Mouse (Mus musculus) lung, adult 2 months (tissue): ENCODE data around the gene Rtl4. TPM values are rescaled to one million over a fixed set of nuclear protein-coding genes. Genes with fewer than 3 reads are reported as not detected.

Experiments used
- DNase-seq: peaks from one replicate; pipeline ENCODE4 v3.0.0; 2022
- H3K4me1 ChIP-seq: fragments of 200-500 bp; 2 replicates; pipeline ENCODE4 v1.6.1; 2011; ENCODE audit warnings: low read length; ENCODE audit not compliant: control insufficient read depth, insufficient read depth
- H3K4me3 ChIP-seq: fragments of 200-500 bp; replicated peaks from 2 replicates; pipeline ENCODE3; 2011; ENCODE audit warnings: low read depth, mild to moderate bottlenecking, control low read depth, low read length; ENCODE audit errors: extremely low read depth
- CTCF ChIP-seq: fragments of 200-500 bp; IDR thresholded peaks from 2 replicates; pipeline ENCODE4 v1.5.1; 2011; ENCODE audit warnings: mild to moderate bottlenecking, low read length, control low read depth; ENCODE audit not compliant: insufficient read depth
- POLR2A ChIP-seq: fragments of 200-500 bp; IDR thresholded peaks from 2 replicates; pipeline ENCODE4 v1.6.1; 2011; ENCODE audit warnings: low read depth, mild to moderate bottlenecking, control low read depth, low read length, borderline replicate concordance; ENCODE audit errors: extremely low read depth
- WGBS: fragments of 180-500 bp; shearing (Covaris S2); methylation state at CpG from one replicate; pipeline ENCODE4 v1.1.7; 2018; 5-methylcytosine and 5-hydroxymethylcytosine counted together
- polyA plus RNA-seq: library from polyadenylated mRNA; depleted of rRNA; stranded (reverse); fragments of >200 nt; gene quantifications from 2 replicates; pipeline ENCODE4 v1.2.3, GENCODE M21; 2012; rRNA removed

The Rtl4 gene
- not detected in 2 replicates for polyA plus RNA-seq

- no peak for DNase-seq
- WGBS = 25% methylated on average over 28 of the region's 31 CpGs
- H3K4me3 ChIP-seq = no peak within 1 kb of the TSS
- no peak for TF ChIP-seq POLR2A
- TF ChIP-seq CTCF = no peak
- no peaks in the 10 kb centered on the region for H3K4me1 ChIP-seq
Measured at GRCm38 (mm10) chrX:144688207-144689118, at the start of gene Rtl4. Gene Rtl4 (plus strand): TSS chrX:144688907.

- no peak for TF ChIP-seq POLR2A
- no peak for TF ChIP-seq CTCF
- DNase-seq = no peak
- H3K4me3 ChIP-seq = no peak overlapping the region
- 47% methylated on average over 3 of the region's 3 CpGs for WGBS
- H3K4me1 ChIP-seq = no peaks in the 10 kb centered on the region
Measured at GRCm38 (mm10) chrX:144644756-144645155, 44.0 kb upstream of the Rtl4 start.

GRCm38 (mm10) chrX:144645394-144645793 lies 43.3 kb upstream of the Rtl4 start:
- TF ChIP-seq CTCF (no peak), POLR2A (no peak)
- WGBS = 49% methylated on average over 1 of the region's 1 CpGs
- Histone ChIP-seq H3K4me1 (no peaks in the 10 kb centered on the region), H3K4me3 (no peak overlapping the region)
- DNase-seq = no peak

GRCm38 (mm10) chrX:144652196-144652595 lies 36.5 kb upstream of the Rtl4 start:
- no peak for TF ChIP-seq POLR2A
- no peak for TF ChIP-seq CTCF
- no peak for DNase-seq
- H3K4me1 ChIP-seq = no peaks in the 10 kb centered on the region
- no peak overlapping the region for H3K4me3 ChIP-seq
- 64% methylated on average over 2 of the region's 2 CpGs for WGBS

- Histone ChIP-seq H3K4me3 (no peak overlapping the region), H3K4me1 (no peaks in the 10 kb centered on the region)
- WGBS = 36% methylated on average over 20 of the region's 20 CpGs
- no peak for DNase-seq
- TF ChIP-seq CTCF (no peak), POLR2A (no peak)
Measured at GRCm38 (mm10) chrX:144687742-144688141, 965 bp upstream of the Rtl4 start.

- no peak for DNase-seq
- H3K4me3 ChIP-seq = no peak within 1 kb of the TSS
- WGBS = 18% methylated on average over 1 of the region's 1 CpGs
Measured at GRCm38 (mm10) chrX:144688142-144688206, 733 bp upstream of the Rtl4 start, which contains the start of gene Trpc5. Gene Trpc5 (minus strand): TSS chrX:144688180.

GRCm38 (mm10) chrX:144689119-144689858 lies 582 bp downstream of the Rtl4 start:
- Histone ChIP-seq H3K4me1 (no peaks in the 10 kb centered on the region), H3K4me3 (no peak overlapping the region)
- 21% methylated on average over 21 of the region's 21 CpGs for WGBS
- TF ChIP-seq CTCF (no peak), POLR2A (no peak)
- DNase-seq = no peak

More at GRCm38 (mm10) chrX:144688142-144688206, 733 bp upstream of the Rtl4 start, which contains the start of gene Trpc5:
- no peaks in the 10 kb centered on the region for H3K4me1 ChIP-seq
- TF ChIP-seq POLR2A (no peak), CTCF (no peak)

GRCm38 (mm10) chrX:144689859-144690181 lies 1.1 kb downstream of the Rtl4 start:
- 28% methylated on average over 7 of the region's 7 CpGs for WGBS
- no peak for DNase-seq
- Histone ChIP-seq H3K4me1 (no peaks in the 10 kb centered on the region), H3K4me3 (no peak overlapping the region)
- no peak for TF ChIP-seq POLR2A
- TF ChIP-seq CTCF = no peak

- WGBS = 63% methylated on average over 1 of the region's 1 CpGs
- no peak overlapping the region for H3K4me3 ChIP-seq
- H3K4me1 ChIP-seq = no peaks in the 10 kb centered on the region
- DNase-seq = no peak
- TF ChIP-seq CTCF (no peak), POLR2A (no peak)
Measured at GRCm38 (mm10) chrX:144716330-144716729, 27.6 kb downstream of the Rtl4 start.
